Mouse (Mus musculus) kidney, embryonic 15.5 days (tissue): ENCODE data around the gene Mdm2. TPM values are rescaled to one million over a fixed set of nuclear protein-coding genes. Genes with fewer than 3 reads are reported as not detected.

Experiments used
- ATAC-seq: fragments of 200-750 bp; cut with Nextera tagmentation; replicated peaks from 2 replicates; pipeline ENCODE4 v1.8.0; 2017; ENCODE audit warnings: moderate TSS enrichment; ENCODE audit not compliant: low FRiP score
- H3K27ac ChIP-seq: fragments of 300-500 bp; sonication (generic); 2 replicates; pipeline ENCODE4 v1.5.1; 2015; ENCODE audit warnings: mild to moderate bottlenecking, inconsistent platforms
- H3K27me3 ChIP-seq: fragments of 300-500 bp; sonication (generic); 2 replicates; pipeline ENCODE4 v1.6.1; 2015; ENCODE audit warnings: inconsistent platforms
- H3K36me3 ChIP-seq: fragments of 300-500 bp; sonication (generic); 2 replicates; pipeline ENCODE4 v1.6.1; 2015; ENCODE audit warnings: inconsistent platforms
- H3K4me1 ChIP-seq: fragments of 300-500 bp; sonication (generic); 2 replicates; pipeline ENCODE4 v1.6.1; 2015; ENCODE audit warnings: inconsistent platforms
- H3K4me2 ChIP-seq: fragments of 300-500 bp; sonication (generic); 2 replicates; pipeline ENCODE4 v1.6.1; 2015; ENCODE audit warnings: moderate library complexity, mild to moderate bottlenecking, inconsistent platforms
- H3K4me3 ChIP-seq: fragments of 300-500 bp; sonication (generic); replicated peaks from 2 replicates; pipeline ENCODE4 v1.5.1; 2015; ENCODE audit warnings: mild to moderate bottlenecking, inconsistent platforms
- H3K9ac ChIP-seq: fragments of 300-500 bp; sonication (generic); 2 replicates; pipeline ENCODE4 v1.6.1; 2015; ENCODE audit warnings: mild to moderate bottlenecking, inconsistent platforms
- H3K9me3 ChIP-seq: fragments of 300-500 bp; sonication (generic); replicated peaks from 2 replicates; pipeline ENCODE4 v1.6.1; 2016; ENCODE audit warnings: inconsistent platforms
- WGBS: fragments of 180-500 bp; shearing (Covaris S2); methylation state at CpG from one replicate; pipeline ENCODE4 v1.1.7; 2015; ENCODE audit warnings: mixed read lengths; 5-methylcytosine and 5-hydroxymethylcytosine counted together
- polyA plus RNA-seq: library from polyadenylated mRNA; unstranded; fragments of >200 nt; fragmentation: Nextera tagmentation; extraction: Ambion mirVana; gene quantifications from 2 replicates; pipeline ENCODE4 v1.2.1, GENCODE M21; 2015

Mdm2 gene
- polyA plus RNA-seq, 1 experiment from 2014 or later: 49.7 TPM

DNA sequence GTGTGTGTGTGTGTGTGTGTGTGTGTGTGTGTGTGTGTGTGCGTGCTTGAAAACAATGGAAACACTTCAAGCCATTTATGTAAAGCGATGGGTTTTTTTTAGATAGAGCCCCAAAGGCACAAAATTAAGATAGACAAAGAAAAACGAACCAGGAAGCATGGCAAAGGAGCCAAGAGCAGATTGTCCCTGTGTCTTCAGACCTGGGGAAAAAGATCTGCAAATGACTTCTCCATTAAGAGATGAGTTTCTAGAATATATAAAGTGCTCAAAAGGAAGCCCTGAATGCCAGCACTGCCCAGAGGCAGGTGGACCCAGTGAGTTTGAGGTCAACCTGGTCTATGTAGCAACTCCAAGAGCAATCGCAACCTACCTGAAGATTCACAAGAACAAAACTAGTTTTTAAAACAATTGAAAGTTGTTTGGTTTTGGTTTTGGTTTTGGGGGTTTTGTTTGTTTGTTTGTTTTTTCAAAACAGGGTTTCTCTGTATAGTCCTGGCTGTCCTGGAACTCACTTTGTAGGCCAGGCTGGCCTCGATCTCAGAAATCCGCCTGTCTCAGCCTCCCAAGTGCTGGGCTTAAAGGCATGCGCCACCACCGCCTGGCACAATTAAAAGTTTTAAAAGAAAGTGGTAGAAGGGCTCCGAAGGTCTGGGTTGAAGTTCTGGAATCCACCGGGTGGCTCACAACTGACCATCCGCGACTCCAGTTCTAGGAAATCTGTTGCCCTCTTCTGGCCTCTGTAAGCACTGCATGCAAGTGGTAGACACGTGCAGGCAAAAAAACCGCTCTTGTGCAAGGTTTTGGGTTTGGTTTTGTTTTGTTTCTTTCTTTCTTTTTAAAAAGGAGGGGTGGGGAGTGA lies 28.3 kb downstream of the Mdm2 start:
- Histone ChIP-seq H3K27ac (no peak overlapping the region), H3K4me2 (no peak overlapping the region), H3K36me3 (peaks cover 6% of the 10 kb centered on the region; the same call in 1 of the 2 replicates), H3K4me1 (no peaks in the 10 kb centered on the region), H3K9me3 (no peaks in the 10 kb centered on the region), H3K9ac (no peak overlapping the region), H3K27me3 (no peaks in the 10 kb centered on the region), H3K4me3 (no peak overlapping the region)
- WGBS: 70% methylated on average over 14 of the region's 14 CpGs
- no peak for ATAC-seq

DNA sequence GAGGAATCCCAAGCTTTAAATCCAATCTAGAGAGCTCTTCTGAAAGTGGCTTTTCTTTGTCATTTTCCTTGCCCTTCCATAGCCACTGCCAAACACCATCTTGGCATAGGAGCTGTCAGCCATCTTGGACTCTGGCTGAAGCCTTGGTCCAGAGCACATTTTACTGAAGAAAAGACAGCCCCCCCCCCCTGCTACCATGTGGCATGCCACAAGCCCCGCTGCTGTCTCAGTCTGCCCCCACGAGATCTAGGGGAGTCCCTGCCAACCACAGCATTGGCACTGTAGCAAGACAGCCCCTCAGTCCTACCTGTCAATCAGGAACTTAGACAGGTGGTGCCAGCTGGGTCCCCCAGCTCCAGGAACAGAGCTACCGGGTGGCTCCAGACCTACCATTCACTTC lies 29.0 kb downstream of the Mdm2 start:
- Histone ChIP-seq H3K9me3 (no peaks in the 10 kb centered on the region), H3K9ac (no peak overlapping the region), H3K4me1 (peaks cover 4% of the 10 kb centered on the region; the same call in 1 of the 2 replicates), H3K4me2 (no peak overlapping the region), H3K27ac (no peak overlapping the region), H3K27me3 (no peaks in the 10 kb centered on the region), H3K4me3 (no peak overlapping the region), H3K36me3 (peaks cover under 1% of the 10 kb centered on the region; the same call in 1 of the 2 replicates)
- no peak for ATAC-seq
- WGBS: 93% methylated on average over 3 of the region's 3 CpGs

DNA sequence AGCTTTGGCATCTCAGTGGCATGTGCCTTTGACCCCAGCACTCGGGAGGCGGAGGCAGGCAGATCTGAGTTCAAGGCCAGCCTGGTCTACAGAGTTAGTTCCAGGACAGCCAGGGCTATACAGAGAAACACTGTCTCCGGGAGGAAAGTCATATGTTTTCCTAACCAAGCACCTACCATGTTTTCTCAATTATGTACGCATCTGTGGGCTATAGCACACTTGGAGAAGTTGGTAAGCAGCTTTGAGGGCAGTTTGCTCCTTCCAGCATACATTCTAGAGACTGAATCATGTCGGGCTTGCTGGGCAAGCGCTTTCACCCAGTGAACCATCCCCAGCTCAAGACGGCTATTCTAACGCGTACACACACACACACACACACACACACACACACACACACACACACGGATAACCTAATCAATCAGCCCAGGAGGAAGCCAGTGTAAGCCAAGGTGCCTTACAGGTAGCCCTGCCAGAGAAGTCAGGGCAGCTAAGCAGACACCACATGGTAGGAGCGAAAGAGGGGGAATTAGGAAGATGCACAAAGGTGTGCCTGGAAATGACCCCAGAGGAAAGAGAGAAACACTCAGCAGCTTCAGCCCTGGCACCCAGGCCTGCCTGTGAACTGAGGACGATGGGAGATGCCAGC lies 29.6 kb downstream of the Mdm2 start:
- H3K4me2 ChIP-seq: no peak overlapping the region
- peaks cover 9% of the 10 kb centered on the region for H3K4me1 ChIP-seq
- no peak overlapping the region for H3K4me3 ChIP-seq
- no peak overlapping the region for H3K27ac ChIP-seq
- WGBS: 88% methylated on average over 12 of the region's 12 CpGs
- no peaks in the 10 kb centered on the region for H3K9me3 ChIP-seq
- H3K36me3 ChIP-seq: no peaks in the 10 kb centered on the region
- ATAC-seq: no peak
- no peaks in the 10 kb centered on the region for H3K27me3 ChIP-seq
- no peak overlapping the region for H3K9ac ChIP-seq

DNA sequence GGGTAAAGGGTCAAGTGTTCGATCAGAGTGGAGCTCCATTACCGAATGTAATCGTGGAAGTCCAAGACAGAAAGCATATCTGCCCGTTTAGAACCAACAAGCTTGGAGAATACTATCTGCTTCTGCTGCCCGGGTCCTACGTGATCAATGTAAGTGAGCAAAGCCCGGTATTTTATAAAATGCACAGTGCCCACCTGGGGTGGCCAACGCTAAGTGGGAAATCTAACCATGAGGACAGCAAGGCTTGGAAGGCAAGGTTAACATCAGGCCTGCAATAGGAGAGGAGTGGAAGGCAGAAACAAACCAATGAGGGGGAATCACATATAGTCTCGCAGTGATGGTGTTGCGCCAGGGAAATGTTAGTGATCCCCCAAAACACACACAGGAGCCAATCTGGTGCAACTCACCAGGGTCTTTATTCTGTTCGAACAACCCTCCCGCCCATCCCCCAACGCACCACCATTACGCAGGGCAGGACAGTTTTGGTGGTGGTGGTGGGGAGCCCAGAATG lies 30.5 kb downstream of the Mdm2 start:
- WGBS: 90% methylated on average over 14 of the region's 14 CpGs
- Histone ChIP-seq H3K9me3 (no peaks in the 10 kb centered on the region), H3K27ac (no peak overlapping the region), H3K9ac (no peak overlapping the region), H3K36me3 (no peaks in the 10 kb centered on the region), H3K4me1 (peaks cover 14% of the 10 kb centered on the region), H3K4me3 (no peak overlapping the region), H3K4me2 (no peak overlapping the region), H3K27me3 (no peaks in the 10 kb centered on the region)
- ATAC-seq: no peak

DNA sequence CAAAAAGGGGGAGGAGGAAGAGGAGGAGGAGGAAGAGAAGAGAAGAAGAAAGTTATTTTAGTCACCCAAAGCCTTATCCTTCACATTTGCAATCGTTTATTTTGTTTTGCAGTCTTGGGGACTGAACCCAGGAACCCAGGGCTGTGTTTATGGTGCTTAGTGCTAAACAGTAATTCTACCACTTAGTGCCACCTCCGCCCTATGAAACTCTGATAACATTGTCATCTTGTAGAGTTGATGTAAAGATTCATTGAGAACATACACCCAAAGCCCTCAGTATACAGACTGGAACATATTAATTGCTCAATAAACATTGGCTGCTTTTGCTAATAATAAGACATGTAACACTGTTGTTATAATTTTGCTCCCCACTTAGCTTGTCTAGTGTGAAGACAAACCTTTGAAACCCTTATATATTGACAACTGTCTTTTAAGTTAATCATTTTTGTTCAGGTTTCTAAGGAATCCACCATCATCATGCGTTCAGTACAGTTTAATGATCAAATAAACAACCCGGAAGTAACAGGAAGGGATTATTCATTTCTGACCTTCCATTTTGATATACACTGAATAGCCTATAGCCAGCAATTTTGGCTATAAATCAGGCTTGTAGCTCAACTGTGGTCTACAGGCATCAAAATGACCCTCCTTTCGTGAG lies 31.4 kb downstream of the Mdm2 start:
- Histone ChIP-seq H3K9ac (no peak overlapping the region), H3K9me3 (no peaks in the 10 kb centered on the region), H3K4me1 (peaks cover 14% of the 10 kb centered on the region), H3K36me3 (no peaks in the 10 kb centered on the region), H3K27ac (no peak overlapping the region), H3K4me3 (no peak overlapping the region), H3K27me3 (no peaks in the 10 kb centered on the region), H3K4me2 (no peak overlapping the region)
- ATAC-seq: no peak
- WGBS: 83% methylated on average over 5 of the region's 5 CpGs

DNA sequence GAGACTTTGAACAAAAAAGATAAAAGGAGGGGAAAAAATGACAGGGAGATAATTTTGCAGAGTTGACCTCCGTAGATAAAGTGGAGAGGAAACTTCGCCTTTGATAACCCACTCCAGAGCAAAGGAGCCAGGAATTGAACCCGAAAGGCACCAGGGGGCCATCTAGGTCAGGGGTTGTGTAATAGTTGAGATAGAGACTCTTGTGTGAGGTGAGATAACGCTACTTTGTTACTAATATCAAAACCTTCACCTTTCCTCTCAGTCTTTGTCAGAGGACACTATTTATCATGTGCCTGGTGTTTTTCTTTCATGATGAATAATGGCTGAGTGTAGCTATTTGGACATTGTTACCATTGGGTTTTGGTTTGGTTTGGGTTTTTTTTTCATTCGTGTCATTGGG lies 32.2 kb downstream of the Mdm2 start:
- Histone ChIP-seq H3K27me3 (no peaks in the 10 kb centered on the region), H3K9me3 (no peaks in the 10 kb centered on the region), H3K27ac (no peak overlapping the region), H3K9ac (no peak overlapping the region), H3K36me3 (no peaks in the 10 kb centered on the region), H3K4me1 (peaks cover 14% of the 10 kb centered on the region), H3K4me2 (no peak overlapping the region), H3K4me3 (no peak overlapping the region)
- ATAC-seq: no peak
- 77% methylated on average over 5 of the region's 5 CpGs for WGBS

DNA sequence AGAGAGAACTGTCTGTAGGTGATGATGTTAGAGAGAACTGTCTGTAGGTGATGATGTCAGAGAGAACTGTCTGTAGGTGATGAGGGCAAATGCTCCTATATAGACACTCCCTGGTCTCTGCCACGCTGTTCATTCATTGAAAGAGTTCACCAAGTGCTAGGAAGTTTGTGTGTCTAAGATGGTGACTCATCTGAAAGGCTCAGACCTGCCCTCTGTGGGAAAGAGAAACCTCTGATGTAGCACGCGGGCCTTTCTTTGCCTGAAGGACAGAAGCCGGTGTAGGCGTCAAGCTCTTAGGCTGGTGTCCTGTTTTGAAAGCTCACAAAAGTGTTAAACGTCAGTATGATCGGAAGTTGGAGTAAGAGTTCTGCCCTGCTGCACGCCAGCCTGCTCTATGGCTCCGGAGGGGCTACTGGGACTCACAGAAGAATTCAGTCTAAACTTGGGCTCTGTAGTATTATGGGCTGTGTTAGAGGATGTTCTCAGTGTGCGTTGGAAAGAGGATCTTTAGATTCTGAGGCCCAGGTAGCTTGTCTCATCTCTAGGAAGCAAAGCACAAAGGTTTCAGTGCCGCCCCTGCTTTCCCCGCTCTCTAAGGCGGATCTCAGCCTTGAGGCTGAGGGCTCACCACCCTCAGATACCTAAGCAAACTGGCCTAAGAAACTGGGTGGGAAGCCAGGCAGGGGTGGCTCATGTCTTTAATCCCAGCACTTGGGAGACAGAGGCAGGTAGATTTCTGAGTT lies 32.9 kb downstream of the Mdm2 start:
- ATAC-seq: no peak
- Histone ChIP-seq H3K4me3 (no peak overlapping the region), H3K4me2 (no peak overlapping the region), H3K9me3 (no peaks in the 10 kb centered on the region), H3K9ac (no peak overlapping the region), H3K27me3 (no peaks in the 10 kb centered on the region), H3K36me3 (no peaks in the 10 kb centered on the region), H3K4me1 (peaks cover 14% of the 10 kb centered on the region), H3K27ac (no peak overlapping the region)
- 76% methylated on average over 13 of the region's 13 CpGs for WGBS

DNA sequence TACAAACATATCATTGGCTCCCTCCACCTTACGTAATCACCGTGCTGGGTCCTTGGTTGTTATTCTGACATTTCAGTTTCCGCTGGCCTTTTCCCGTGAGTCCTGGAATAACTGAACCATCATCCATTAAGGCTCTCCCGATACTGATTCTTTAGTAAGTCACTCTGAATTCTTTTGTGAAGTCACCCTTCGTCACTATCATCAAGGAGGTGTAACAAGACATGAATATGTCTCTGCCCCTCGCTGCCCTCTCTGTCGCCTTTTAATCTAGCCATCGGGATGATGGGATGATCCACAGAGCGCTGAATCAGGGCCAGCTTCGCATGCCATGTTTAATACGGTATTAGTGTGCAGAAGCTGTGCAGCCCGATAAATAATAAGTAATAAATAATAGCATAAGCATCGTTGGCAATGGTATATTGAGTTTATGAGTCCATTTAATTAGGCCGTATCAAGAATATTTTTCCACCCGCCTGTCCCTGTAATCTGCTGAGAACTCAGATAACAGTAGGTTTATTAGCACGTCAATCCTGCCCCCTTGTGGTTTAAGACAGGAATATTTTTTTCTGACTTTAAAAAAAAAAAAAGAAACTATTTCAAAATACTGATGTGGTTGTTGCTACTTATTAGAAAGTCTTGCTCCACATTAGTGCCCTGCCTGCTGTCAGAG lies 33.8 kb downstream of the Mdm2 start:
- peak; percentile 34; the same call in 1 of the 2 replicates for ATAC-seq
- Histone ChIP-seq H3K36me3 (0 out of 2 replicates have a peak, but pooled peaks cover 2% of the 10 kb centered on the region), H3K4me2 (peak overlapping the region; percentile 53), H3K4me1 (peaks cover 14% of the 10 kb centered on the region), H3K27ac (no peak overlapping the region), H3K27me3 (no peaks in the 10 kb centered on the region), H3K9ac (no peak overlapping the region), H3K4me3 (peak overlapping the region; percentile 15), H3K9me3 (no peaks in the 10 kb centered on the region)
- whole genome bisulfite sequencing: 31% methylated on average over 17 of the region's 17 CpGs

DNA sequence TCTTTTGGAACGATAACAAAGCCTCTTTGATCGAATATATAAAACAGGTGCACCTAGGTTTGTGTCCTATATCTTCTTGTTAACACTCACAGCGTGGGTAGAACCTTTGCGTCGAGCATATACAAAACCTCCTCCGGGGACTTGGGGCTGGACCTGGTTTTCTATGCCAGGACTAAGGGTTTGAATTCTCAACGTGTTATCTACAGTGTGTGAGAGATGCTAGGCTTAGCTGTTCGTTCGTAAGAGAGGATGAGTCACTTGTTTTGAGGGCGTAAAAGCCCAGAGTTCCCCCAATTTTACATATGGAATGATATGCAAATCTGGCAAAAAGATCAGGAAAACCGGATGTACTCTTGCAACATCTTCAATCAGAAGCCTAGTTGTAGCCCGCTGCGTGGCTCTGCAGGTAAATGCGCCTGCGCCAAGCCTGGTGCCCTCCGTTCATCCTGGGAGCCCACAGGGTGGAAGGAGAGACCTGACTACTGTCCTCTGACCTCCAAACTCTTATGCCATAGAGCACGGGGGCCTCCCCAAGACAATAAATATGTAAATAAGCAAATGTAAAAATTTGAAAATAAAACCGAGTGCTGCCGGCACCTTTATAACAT lies 34.4 kb downstream of the Mdm2 start:
- no peak for ATAC-seq

DNA sequence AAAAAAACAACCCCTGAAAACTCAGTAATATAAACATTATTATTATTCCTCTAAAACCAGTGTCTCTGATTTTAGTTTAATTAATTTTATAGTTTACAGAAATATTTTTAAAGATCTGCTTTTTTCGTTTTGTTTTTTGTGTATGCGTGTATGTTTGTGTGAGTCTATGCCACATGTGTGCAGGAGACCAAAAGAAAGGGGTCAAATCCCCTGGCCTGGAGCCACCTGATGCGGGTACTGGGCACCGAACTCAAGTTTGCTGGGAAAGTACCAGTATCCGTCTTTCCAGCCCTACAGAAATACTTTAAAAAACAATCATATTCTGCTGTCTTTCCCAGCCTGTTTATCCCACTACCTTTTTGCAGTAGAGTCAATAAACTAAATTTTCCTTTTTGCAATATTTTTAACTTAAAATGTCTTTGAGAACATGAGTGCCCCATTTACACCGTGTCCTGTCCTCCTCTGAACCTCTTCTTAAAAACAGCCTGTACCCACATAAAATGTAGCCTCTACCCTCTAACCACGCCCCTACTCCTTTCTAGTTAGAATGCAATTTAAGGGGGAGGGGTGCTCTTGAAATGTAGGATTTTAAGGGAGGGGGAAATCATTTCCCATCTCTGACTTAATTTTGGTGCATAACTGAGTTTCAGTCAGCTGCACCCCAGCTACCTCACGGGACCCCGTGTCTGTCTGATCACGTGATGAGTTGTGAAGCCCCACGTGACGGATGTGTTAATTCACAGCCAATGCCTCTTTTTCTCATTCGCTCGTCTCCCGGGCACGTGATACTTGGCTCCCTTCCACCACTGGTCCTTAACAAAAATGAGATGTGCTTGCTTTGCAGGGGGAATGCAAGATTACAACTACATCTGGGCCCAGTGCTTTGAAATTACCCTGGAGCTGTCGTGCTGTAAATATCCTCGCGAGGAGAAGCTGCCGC lies 35.2 kb downstream of the Mdm2 start:
- Histone ChIP-seq H3K4me3 (peak overlapping the region; percentile 15), H3K27me3 (no peaks in the 10 kb centered on the region), H3K9me3 (no peaks in the 10 kb centered on the region), H3K4me2 (peak overlapping the region; percentile 53), H3K36me3 (0 out of 2 replicates have a peak, but pooled peaks cover 5% of the 10 kb centered on the region), H3K4me1 (peaks cover 14% of the 10 kb centered on the region), H3K9ac (peak overlapping the region; percentile 5; the same call in 1 of the 2 replicates), H3K27ac (no peak overlapping the region)
- ATAC-seq: 0 out of 2 replicates have a peak, but pooled peaks have one; percentile 24
- WGBS: 41% methylated on average over 20 of the region's 20 CpGs

More for the DNA sequence above, 34.4 kb downstream of the Mdm2 start:
- peak overlapping the region; percentile 53 for H3K4me2 ChIP-seq
- H3K9ac ChIP-seq: peak overlapping the region; percentile 5; the same call in 1 of the 2 replicates
- H3K4me3 ChIP-seq: peak overlapping the region; percentile 15
- 39% methylated on average over 19 of the region's 19 CpGs for WGBS
- H3K27ac ChIP-seq: no peak overlapping the region
- H3K27me3 ChIP-seq: no peaks in the 10 kb centered on the region
- peaks cover 14% of the 10 kb centered on the region for H3K4me1 ChIP-seq
- no peaks in the 10 kb centered on the region for H3K9me3 ChIP-seq
- 0 out of 2 replicates have a peak, but pooled peaks cover 5% of the 10 kb centered on the region for H3K36me3 ChIP-seq
